Mouse (Mus musculus) erythroblast, embryonic 14.5 days (primary cell): Measurements from ENCODE around the gene Cenpn.

Source experiments
- GATA1 ChIP-seq: IDR thresholded peaks from 2 replicates; pipeline ENCODE4 v1.6.1; 2012; ENCODE audit warnings: low read length, inconsistent platforms, mixed read lengths
- TAL1 ChIP-seq: IDR thresholded peaks from 3 replicates; pipeline ENCODE4 v1.6.1; 2012; ENCODE audit warnings: low read length, inconsistent platforms, mixed read lengths

DNA sequence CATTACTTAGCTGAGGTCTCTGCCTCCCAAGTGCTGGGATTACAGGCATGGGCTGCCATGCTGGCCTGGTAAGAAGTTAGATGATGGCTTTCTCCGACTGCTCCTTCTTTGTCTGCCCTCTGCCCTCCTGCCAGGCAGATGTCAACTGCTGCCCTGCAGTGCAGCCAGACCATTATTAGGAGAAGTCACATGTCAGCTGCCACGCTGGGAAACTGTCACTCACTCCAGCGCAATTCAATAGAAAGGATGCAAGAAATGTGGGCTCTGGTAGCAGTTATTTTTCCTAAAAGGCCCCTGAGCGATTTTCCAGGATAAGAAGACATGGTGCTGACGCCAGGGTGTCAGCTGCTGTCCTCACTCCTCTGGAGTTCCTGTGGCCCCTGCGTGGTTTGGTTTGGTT lies 14.0 kb downstream of the Cenpn start:
- TF ChIP-seq GATA1: no peak
- no peak for TF ChIP-seq TAL1
